Mouse (Mus musculus) forebrain, embryonic 15.5 days (tissue): ENCODE measurements around the gene Iars. TPM values are rescaled to one million over a fixed set of nuclear protein-coding genes. Genes with fewer than 3 reads are reported as not detected.
"Not testable (repeated sequence)": the region's sequence is repeated elsewhere in the genome, so short reads cannot be mapped to it uniquely, and the experiment has no call there.

ENCODE experiments used
- ATAC-seq: fragments of 200-750 bp; cut with Nextera tagmentation; replicated peaks from 2 replicates; pipeline ENCODE4 v1.8.0; 2017; ENCODE audit warnings: mild to moderate bottlenecking, moderate TSS enrichment, moderate library complexity
- H3K27ac ChIP-seq: fragments of 300-500 bp; sonication (generic); replicated peaks from 2 replicates; pipeline ENCODE4 v1.5.1; 2015; ENCODE audit warnings: mild to moderate bottlenecking, inconsistent platforms
- H3K27me3 ChIP-seq: fragments of 300-500 bp; sonication (generic); 2 replicates; pipeline ENCODE4 v1.6.1; 2015; ENCODE audit warnings: inconsistent platforms
- H3K36me3 ChIP-seq: fragments of 300-500 bp; sonication (generic); 2 replicates; pipeline ENCODE4 v1.6.1; 2015; ENCODE audit warnings: mild to moderate bottlenecking, inconsistent platforms
- H3K4me1 ChIP-seq: fragments of 300-500 bp; sonication (generic); 2 replicates; pipeline ENCODE4 v1.6.1; 2015; ENCODE audit warnings: inconsistent platforms
- H3K4me2 ChIP-seq: fragments of 300-500 bp; sonication (generic); replicated peaks from 2 replicates; pipeline ENCODE4 v1.6.1; 2015; ENCODE audit warnings: mild to moderate bottlenecking, inconsistent platforms
- H3K4me3 ChIP-seq: fragments of 300-500 bp; sonication (generic); 2 replicates; pipeline ENCODE4 v1.5.1; 2015; ENCODE audit warnings: mild to moderate bottlenecking, inconsistent platforms
- H3K9ac ChIP-seq: fragments of 300-500 bp; sonication (generic); replicated peaks from 2 replicates; pipeline ENCODE4 v1.6.1; 2015; ENCODE audit warnings: mild to moderate bottlenecking, inconsistent platforms
- H3K9me3 ChIP-seq: fragments of 300-500 bp; sonication (generic); 2 replicates; pipeline ENCODE4 v1.6.1; 2016; ENCODE audit warnings: inconsistent platforms
- WGBS: fragments of 180-500 bp; shearing (Covaris S2); methylation state at CpG from one replicate; pipeline ENCODE4 v1.1.7; 2015; ENCODE audit warnings: mixed read lengths; 5-methylcytosine and 5-hydroxymethylcytosine counted together
- polyA plus RNA-seq: library from polyadenylated mRNA; unstranded; fragments of >200 nt; fragmentation: Nextera tagmentation; extraction: Ambion mirVana; gene quantifications from 2 replicates; pipeline ENCODE4 v1.2.1, GENCODE M21; 2015

Gene Iars
- polyA plus RNA-seq, 1 experiment from 2014 or later = 58.0 TPM

DNA sequence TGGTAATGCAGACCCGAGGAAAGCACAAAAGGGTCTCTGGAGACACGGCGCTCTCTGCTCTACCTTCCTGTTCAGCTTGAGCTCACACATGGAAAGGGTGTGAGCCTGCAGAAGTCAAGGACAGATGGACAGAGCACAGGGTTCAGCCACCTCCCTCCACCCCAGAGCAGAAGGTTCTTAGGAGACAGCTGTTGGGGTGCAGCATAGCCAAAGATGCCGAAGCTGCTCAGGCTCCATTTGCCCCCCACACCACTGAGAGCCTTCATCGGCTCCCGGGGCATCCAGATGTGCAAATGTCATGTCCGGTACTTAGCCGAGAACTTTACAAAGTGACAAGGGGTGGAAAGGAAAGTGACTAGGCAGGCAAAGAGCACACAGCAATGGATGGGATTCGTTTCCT lies 74.7 kb downstream of the Iars start:
- H3K4me2 ChIP-seq = no peak overlapping the region
- H3K9ac ChIP-seq = no peak overlapping the region
- WGBS = 89% methylated on average over 9 of the region's 9 CpGs
- no peaks in the 10 kb centered on the region for H3K27me3 ChIP-seq
- H3K4me1 ChIP-seq = no peaks in the 10 kb centered on the region
- no peak overlapping the region for H3K4me3 ChIP-seq
- ATAC-seq = no peak
- H3K27ac ChIP-seq = no peak overlapping the region
- H3K9me3 ChIP-seq = no peaks in the 10 kb centered on the region
- H3K36me3 ChIP-seq = no peaks in the 10 kb centered on the region

GRCm38 (mm10) chr13:49757966-49758365 lies 76.1 kb downstream of the Iars start:
- Histone ChIP-seq H3K4me1 (no peaks in the 10 kb centered on the region), H3K36me3 (no peaks in the 10 kb centered on the region), H3K27me3 (no peaks in the 10 kb centered on the region), H3K9ac (no peak overlapping the region), H3K27ac (no peak overlapping the region), H3K9me3 (no peaks in the 10 kb centered on the region), H3K4me2 (no peak overlapping the region), H3K4me3 (no peak overlapping the region)
- 82% methylated on average over 4 of the region's 4 CpGs for WGBS
- ATAC-seq = no peak

- Histone ChIP-seq H3K9me3 (no peaks in the 10 kb centered on the region), H3K36me3 (no peaks in the 10 kb centered on the region), H3K4me1 (no peaks in the 10 kb centered on the region), H3K4me3 (no peak overlapping the region), H3K27ac (no peak overlapping the region), H3K9ac (no peak overlapping the region), H3K27me3 (no peaks in the 10 kb centered on the region), H3K4me2 (no peak overlapping the region)
- no peak for ATAC-seq
- WGBS = 63% methylated on average over 1 of the region's 1 CpGs
Measured at GRCm38 (mm10) chr13:49760675-49761074, 78.8 kb downstream of the Iars start.

- WGBS = 90% methylated on average over 14 of the region's 14 CpGs
- no peak for ATAC-seq
- Histone ChIP-seq H3K9ac (no peak overlapping the region), H3K27me3 (no peaks in the 10 kb centered on the region), H3K4me1 (no peaks in the 10 kb centered on the region), H3K27ac (no peak overlapping the region), H3K36me3 (no peaks in the 10 kb centered on the region), H3K4me2 (no peak overlapping the region), H3K4me3 (no peak overlapping the region), H3K9me3 (no peaks in the 10 kb centered on the region)
Measured at GRCm38 (mm10) chr13:49762208-49762607, 80.3 kb downstream of the Iars start.

DNA sequence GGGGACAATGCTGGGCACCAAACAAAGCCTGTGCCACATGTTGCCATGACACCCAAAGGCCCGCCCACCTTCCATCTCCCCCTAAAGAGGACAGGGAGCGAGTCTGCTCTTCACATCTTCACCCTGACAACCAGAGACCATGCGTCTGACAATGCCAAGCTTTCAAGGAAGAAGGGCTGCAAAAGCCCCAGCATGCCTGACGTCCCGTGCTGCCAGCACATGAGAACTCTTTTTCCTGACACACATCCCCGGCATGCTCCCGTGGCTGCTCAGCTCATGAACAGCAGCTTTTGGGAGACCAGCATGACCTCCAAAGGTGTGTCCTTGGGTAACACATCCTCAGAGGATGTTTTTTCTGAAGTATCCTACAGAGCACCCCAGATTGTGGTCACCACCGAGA lies 83.4 kb downstream of the Iars start:
- Histone ChIP-seq H3K4me3 (no peak overlapping the region), H3K4me2 (no peak overlapping the region), H3K4me1 (no peaks in the 10 kb centered on the region), H3K27me3 (no peaks in the 10 kb centered on the region), H3K9me3 (no peaks in the 10 kb centered on the region), H3K36me3 (no peaks in the 10 kb centered on the region), H3K9ac (no peak overlapping the region), H3K27ac (no peak overlapping the region)
- no peak for ATAC-seq
- 89% methylated on average over 8 of the region's 8 CpGs for WGBS

- no peak for ATAC-seq
- Histone ChIP-seq H3K9ac (no peak overlapping the region), H3K27ac (no peak overlapping the region), H3K36me3 (no peaks in the 10 kb centered on the region), H3K4me2 (no peak overlapping the region), H3K4me1 (no peaks in the 10 kb centered on the region), H3K27me3 (no peaks in the 10 kb centered on the region), H3K4me3 (no peak overlapping the region), H3K9me3 (no peaks in the 10 kb centered on the region)
- WGBS = 61% methylated on average over 9 of the region's 9 CpGs
Measured at GRCm38 (mm10) chr13:49766269-49766668, 84.4 kb downstream of the Iars start.

GRCm38 (mm10) chr13:49768048-49768447 lies 86.1 kb downstream of the Iars start:
- WGBS = 91% methylated on average over 2 of the region's 2 CpGs
- no peak overlapping the region for H3K27ac ChIP-seq
- H3K4me1 ChIP-seq = no peaks in the 10 kb centered on the region
- H3K36me3 ChIP-seq = no peaks in the 10 kb centered on the region
- no peak overlapping the region for H3K4me2 ChIP-seq
- no peak for ATAC-seq
- no peak overlapping the region for H3K9ac ChIP-seq
- H3K4me3 ChIP-seq = no peak overlapping the region
- H3K9me3 ChIP-seq = no peaks in the 10 kb centered on the region
- H3K27me3 ChIP-seq = no peaks in the 10 kb centered on the region

GRCm38 (mm10) chr13:49769111-49769510 lies 87.2 kb downstream of the Iars start:
- Histone ChIP-seq H3K4me2 (no peak overlapping the region), H3K4me1 (no peaks in the 10 kb centered on the region), H3K9ac (no peak overlapping the region), H3K4me3 (no peak overlapping the region), H3K27me3 (no peaks in the 10 kb centered on the region), H3K36me3 (no peaks in the 10 kb centered on the region), H3K27ac (no peak overlapping the region), H3K9me3 (no peaks in the 10 kb centered on the region)
- ATAC-seq = no peak
- WGBS = 83% methylated on average over 16 of the region's 16 CpGs

- not testable (repeated sequence) for ATAC-seq, H3K9me3 ChIP-seq
Measured at GRCm38 (mm10) chr13:49771536-49771935, 89.6 kb downstream of the Iars start.

More at GRCm38 (mm10) chr13:49771536-49771935, 89.6 kb downstream of the Iars start:
- H3K9ac ChIP-seq, H3K4me2 ChIP-seq, H3K27ac ChIP-seq, H3K36me3 ChIP-seq, H3K4me1 ChIP-seq, H3K4me3 ChIP-seq, H3K27me3 ChIP-seq: not testable (repeated sequence)

Other genes with a start within 250 kb of the Iars start
- gene Tes3-ps, start 188.8 kb upstream of the Iars start, polyA plus RNA-seq = 0.59 and 0.65 TPM in 2 replicates
- 1.4 and 2.1 TPM in 2 replicates for gene Ecm2, start 177.3 kb upstream of the Iars start, polyA plus RNA-seq
- 0.43 and 0.53 TPM in 2 replicates for gene Aspn, start 137.7 kb upstream of the Iars start, polyA plus RNA-seq
- gene Omd, start 99.6 kb upstream of the Iars start, polyA plus RNA-seq = 0.47 and 0.66 TPM in 2 replicates
- gene Ogn, start 74.1 kb upstream of the Iars start, polyA plus RNA-seq = 7.7 and 9.5 TPM in 2 replicates
- 13.1 and 14.5 TPM in 2 replicates for gene Cenpp, start 29.3 kb upstream of the Iars start, polyA plus RNA-seq
- gene Nol8, start 29.0 kb upstream of the Iars start, polyA plus RNA-seq = 27.1 and 27.8 TPM in 2 replicates
- gene Gm30302, start 116.9 kb downstream of the Iars start, polyA plus RNA-seq = not detected in 2 replicates